Mouse (Mus musculus): Measurements from ENCODE around the gene Ggt7. TPM values are rescaled to one million over a fixed set of nuclear protein-coding genes. Genes with fewer than 3 reads are reported as not detected.

Ggt7 gene
- 167 and 203 TPM in 2 replicates for total RNA-seq (2014; rRNA removed)
- 110 and 112 TPM in 2 replicates for polyA plus RNA-seq (2015; fragmentation: Nextera tagmentation; extraction: Ambion mirVana)

GRCm38 (mm10) chr2:155517455-155518423 is at the start of gene Ggt7, which contains the start of gene Acss2:
TSS of gene Ggt7 (minus strand) at chr2:155518237.
TSS of gene Acss2 (plus strand) at chr2:155517948.
- peaks cover 7% of the 10 kb centered on the region; the same call in 1 of the 2 replicates for H3K4me1 ChIP-seq (ENCODE audit: insufficient read depth, low read length)
- H3K4me3 ChIP-seq (ENCODE audit: low read depth, low read length), result peak within 1 kb of the TSS; percentile 78
- H3K27me3 ChIP-seq (ENCODE audit: insufficient read depth, low read length), result no peaks in the 10 kb centered on the region
- peak within 1 kb of the TSS; percentile 80 for H3K4me2 ChIP-seq (ENCODE audit: low read depth, low read length, poor library complexity, severe bottlenecking)
- ATAC-seq (ENCODE audit: low FRiP score) (peak; percentile 98), DNase-seq (ENCODE audit: low spot score) (peak; percentile 98)
- no peaks in the 10 kb centered on the region for H3K9me3 ChIP-seq (ENCODE audit: low read length)
- H3K36me3 ChIP-seq (ENCODE audit: insufficient read depth, low read length), result no peaks in the 10 kb centered on the region
- WGBS, result 3% methylated on average over 70 of the region's 70 CpGs
- peak; percentile 83 for TF ChIP-seq CTCF (IDR thresholded peaks at IDR 0.05)
- peak within 1 kb of the TSS; percentile 87 for H3K27ac ChIP-seq (ENCODE audit: low read depth, low read length)
- peak within 1 kb of the TSS; percentile 73 for H3K9ac ChIP-seq (replicated peaks; ENCODE audit: low read length, poor library complexity, severe bottlenecking)

GRCm38 (mm10) chr2:155567751-155568150 is 49.7 kb upstream of the Ggt7 start:
- Histone ChIP-seq H3K27me3 (ENCODE audit: insufficient read depth, low read length) (no peaks in the 10 kb centered on the region), H3K27ac (ENCODE audit: low read depth, low read length) (no peak overlapping the region), H3K9ac (replicated peaks; ENCODE audit: low read length, poor library complexity, severe bottlenecking) (no peak overlapping the region), H3K4me2 (ENCODE audit: low read depth, low read length, poor library complexity, severe bottlenecking) (no peak overlapping the region), H3K4me1 (ENCODE audit: insufficient read depth, low read length) (no peaks in the 10 kb centered on the region), H3K36me3 (ENCODE audit: insufficient read depth, low read length) (peaks cover 20% of the 10 kb centered on the region), H3K9me3 (ENCODE audit: low read length) (no peaks in the 10 kb centered on the region), H3K4me3 (ENCODE audit: low read depth, low read length) (no peak overlapping the region)
- WGBS, result 80% methylated on average over 5 of the region's 5 CpGs
- no peak for ATAC-seq (ENCODE audit: low FRiP score)
- DNase-seq (ENCODE audit: low spot score), result no peak
- TF ChIP-seq CTCF (IDR thresholded peaks at IDR 0.05), result no peak

GRCm38 (mm10) chr2:155562934-155563333 is 44.9 kb upstream of the Ggt7 start:
- no peaks in the 10 kb centered on the region for H3K9me3 ChIP-seq (ENCODE audit: low read length)
- peaks cover 30% of the 10 kb centered on the region for H3K36me3 ChIP-seq (ENCODE audit: insufficient read depth, low read length)
- no peak for ATAC-seq (ENCODE audit: low FRiP score)
- no peak overlapping the region for H3K4me3 ChIP-seq (ENCODE audit: low read depth, low read length)
- no peak for DNase-seq (ENCODE audit: low spot score)
- H3K27me3 ChIP-seq (ENCODE audit: insufficient read depth, low read length), result no peaks in the 10 kb centered on the region
- H3K9ac ChIP-seq (replicated peaks; ENCODE audit: low read length, poor library complexity, severe bottlenecking), result no peak overlapping the region
- no peaks in the 10 kb centered on the region for H3K4me1 ChIP-seq (ENCODE audit: insufficient read depth, low read length)
- no peak overlapping the region for H3K4me2 ChIP-seq (ENCODE audit: low read depth, low read length, poor library complexity, severe bottlenecking)
- TF ChIP-seq CTCF (IDR thresholded peaks at IDR 0.05), result no peak
- WGBS, result 86% methylated on average over 4 of the region's 4 CpGs
- no peak overlapping the region for H3K27ac ChIP-seq (ENCODE audit: low read depth, low read length)

- Histone ChIP-seq H3K4me2 (ENCODE audit: low read depth, low read length, poor library complexity, severe bottlenecking) (no peak overlapping the region), H3K36me3 (ENCODE audit: insufficient read depth, low read length) (peaks cover 30% of the 10 kb centered on the region), H3K4me1 (ENCODE audit: insufficient read depth, low read length) (no peaks in the 10 kb centered on the region), H3K4me3 (ENCODE audit: low read depth, low read length) (no peak overlapping the region), H3K9ac (replicated peaks; ENCODE audit: low read length, poor library complexity, severe bottlenecking) (no peak overlapping the region), H3K27me3 (ENCODE audit: insufficient read depth, low read length) (no peaks in the 10 kb centered on the region), H3K27ac (ENCODE audit: low read depth, low read length) (no peak overlapping the region), H3K9me3 (ENCODE audit: low read length) (no peaks in the 10 kb centered on the region)
- ATAC-seq (ENCODE audit: low FRiP score) (no peak), DNase-seq (ENCODE audit: low spot score) (no peak)
- TF ChIP-seq CTCF (IDR thresholded peaks at IDR 0.05), result no peak
- WGBS, result 52% methylated on average over 1 of the region's 1 CpGs
These were observed 44.2 kb upstream of the Ggt7 start for GRCm38 (mm10) chr2:155562209-155562608.

- Histone ChIP-seq H3K4me1 (ENCODE audit: insufficient read depth, low read length) (no peaks in the 10 kb centered on the region), H3K4me3 (ENCODE audit: low read depth, low read length) (no peak overlapping the region), H3K36me3 (ENCODE audit: insufficient read depth, low read length) (0 out of 2 replicates have a peak, but pooled peaks cover 8% of the 10 kb centered on the region), H3K27me3 (ENCODE audit: insufficient read depth, low read length) (no peaks in the 10 kb centered on the region), H3K9ac (replicated peaks; ENCODE audit: low read length, poor library complexity, severe bottlenecking) (no peak overlapping the region), H3K9me3 (ENCODE audit: low read length) (no peaks in the 10 kb centered on the region), H3K4me2 (ENCODE audit: low read depth, low read length, poor library complexity, severe bottlenecking) (no peak overlapping the region), H3K27ac (ENCODE audit: low read depth, low read length) (no peak overlapping the region)
- DNase-seq (ENCODE audit: low spot score) (no peak), ATAC-seq (ENCODE audit: low FRiP score) (no peak)
- 83% methylated on average over 2 of the region's 2 CpGs for WGBS
- no peak for TF ChIP-seq CTCF (IDR thresholded peaks at IDR 0.05)
These were observed 36.5 kb upstream of the Ggt7 start for GRCm38 (mm10) chr2:155554426-155554985.

- no peaks in the 10 kb centered on the region for H3K4me1 ChIP-seq (ENCODE audit: insufficient read depth, low read length)
- 0 out of 2 replicates have a peak, but pooled peaks cover 8% of the 10 kb centered on the region for H3K36me3 ChIP-seq (ENCODE audit: insufficient read depth, low read length)
- H3K27ac ChIP-seq (ENCODE audit: low read depth, low read length), result no peak overlapping the region
- no peak overlapping the region for H3K4me2 ChIP-seq (ENCODE audit: low read depth, low read length, poor library complexity, severe bottlenecking)
- no peak overlapping the region for H3K4me3 ChIP-seq (ENCODE audit: low read depth, low read length)
- ATAC-seq (ENCODE audit: low FRiP score), result no peak
- no peak overlapping the region for H3K9ac ChIP-seq (replicated peaks; ENCODE audit: low read length, poor library complexity, severe bottlenecking)
- no peaks in the 10 kb centered on the region for H3K27me3 ChIP-seq (ENCODE audit: insufficient read depth, low read length)
- no peak for DNase-seq (ENCODE audit: low spot score)
- no peak for TF ChIP-seq CTCF (IDR thresholded peaks at IDR 0.05)
- no peaks in the 10 kb centered on the region for H3K9me3 ChIP-seq (ENCODE audit: low read length)
These were observed 34.9 kb upstream of the Ggt7 start for GRCm38 (mm10) chr2:155552949-155553354.

Measured in midbrain, postnatal 0 days (tissue).